Mouse (Mus musculus): Measurements from ENCODE around the gene Trpm8. TPM values are rescaled to one million over a fixed set of nuclear protein-coding genes. Genes with fewer than 3 reads are reported as not detected.

Trpm8 gene
- under 1 TPM; 0.61 to 0.68 TPM for total RNA-seq (2021)
- long read RNA-seq, experiment 1: 0 reads
- long read RNA-seq, experiment 2: 0 reads

GRCm38 (mm10) chr1:88277098-88277817 lies at the start of gene Trpm8, which contains the start of gene Hjurp:
Trpm8 (plus strand) TSS chr1:88277661.
Hjurp (minus strand) TSS chr1:88277633.
- intact Hi-C loops (cut with DNase I): no loop called here
- DNase-seq (ENCODE audit: low spot score in 2 of 2): peak; percentile 100

- DNase-seq (ENCODE audit: low spot score in 2 of 2): no peak
- intact Hi-C loops (cut with DNase I): no loop called here
Measured at GRCm38 (mm10) chr1:88228121-88228520, 49.3 kb upstream of the Trpm8 start.

DNA sequence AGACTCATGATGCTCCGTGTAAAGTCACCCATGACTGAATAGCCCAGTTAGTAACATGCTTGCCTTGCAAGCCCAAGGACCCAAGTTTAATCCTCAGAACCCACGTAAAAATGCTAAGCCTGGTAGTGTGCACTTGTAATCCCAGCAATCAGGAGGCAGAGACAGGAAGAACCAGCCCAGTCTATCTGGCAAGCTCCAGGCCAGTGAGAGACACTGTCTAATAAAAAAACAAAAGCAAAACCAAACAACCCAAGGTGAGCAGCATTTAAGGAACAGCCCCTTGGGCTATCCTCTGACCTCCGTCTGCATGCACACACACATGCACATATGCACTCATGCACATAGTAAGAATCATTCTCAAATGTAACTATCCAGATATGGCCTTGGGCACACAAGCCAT lies 47.9 kb upstream of the Trpm8 start:
- intact Hi-C loops (cut with DNase I): no loop called here
- DNase-seq (ENCODE audit: low spot score in 2 of 2): no peak

DNA sequence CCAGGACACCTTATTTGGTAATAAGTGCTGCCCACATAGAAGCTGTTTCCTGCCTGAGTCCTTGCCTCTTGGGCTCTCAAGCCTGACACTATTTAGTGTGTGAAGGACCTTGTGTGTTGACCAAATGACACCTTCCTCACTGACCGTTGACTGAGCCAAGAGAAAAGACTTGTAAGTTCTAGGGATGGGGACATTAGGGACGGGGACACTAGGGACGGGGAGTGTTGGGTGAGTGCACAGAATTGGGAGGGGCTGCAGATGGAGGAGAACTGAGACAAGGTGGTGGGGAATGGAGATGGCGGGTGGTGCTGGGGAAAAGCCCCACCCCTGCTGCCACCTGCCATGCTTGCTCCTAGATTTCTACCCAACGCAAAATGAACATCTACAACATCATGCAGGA lies 47.5 kb upstream of the Trpm8 start:
- DNase-seq (ENCODE audit: low spot score in 2 of 2): no peak
- intact Hi-C loops (cut with DNase I): no loop called here

- intact Hi-C loops (cut with DNase I): no loop called here
Measured at GRCm38 (mm10) chr1:88230421-88230820, 47.0 kb upstream of the Trpm8 start.

GRCm38 (mm10) chr1:88230981-88231802 lies 46.3 kb upstream of the Trpm8 start:
- DNase-seq (ENCODE audit: low spot score in 2 of 2): no peak
- intact Hi-C loops (cut with DNase I): no loop called here

More at GRCm38 (mm10) chr1:88230421-88230820, 47.0 kb upstream of the Trpm8 start:
- DNase-seq (ENCODE audit: low spot score in 2 of 2): no peak

DNA sequence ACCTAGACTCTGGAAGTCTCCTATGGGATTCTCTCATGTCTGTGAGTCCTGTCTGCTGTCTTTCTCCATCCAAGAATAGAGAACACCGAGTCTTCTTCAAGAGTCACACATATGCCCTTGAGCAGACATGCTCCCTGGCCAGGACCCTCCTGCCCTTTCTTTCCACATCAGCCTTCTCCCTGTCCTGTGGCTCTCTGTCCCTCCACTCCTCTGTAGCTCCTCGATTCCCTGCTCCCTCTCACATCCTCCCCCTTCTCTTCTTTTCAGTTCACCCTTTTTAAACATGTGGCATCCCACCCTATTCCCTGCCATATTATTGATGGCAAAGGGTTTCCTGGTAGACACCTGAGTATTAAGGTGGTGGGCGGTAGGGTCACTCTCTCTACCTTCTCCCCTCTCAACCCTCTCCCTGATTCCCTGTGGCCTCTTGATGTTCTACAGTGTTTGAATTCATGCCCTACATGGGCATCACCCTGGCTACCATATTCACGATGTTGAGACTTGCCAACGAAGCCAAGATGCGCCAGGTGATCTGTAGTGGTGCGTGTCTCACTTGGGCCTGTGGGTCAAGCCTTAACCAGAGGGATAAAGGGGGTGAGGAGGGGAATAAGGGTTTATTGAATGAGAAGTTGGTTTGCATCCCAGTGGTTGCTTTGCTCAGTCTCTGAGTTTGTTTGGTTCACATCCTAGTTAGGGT lies 45.5 kb upstream of the Trpm8 start:
- intact Hi-C loops (cut with DNase I): no loop called here
- no peak for DNase-seq (ENCODE audit: low spot score in 2 of 2)

- DNase-seq (ENCODE audit: low spot score in 2 of 2): no peak
- intact Hi-C loops (cut with DNase I): no loop called here
Measured at GRCm38 (mm10) chr1:88232664-88233380, 44.6 kb upstream of the Trpm8 start.

- intact Hi-C loops (cut with DNase I): no loop called here
- no peak for DNase-seq (ENCODE audit: low spot score in 2 of 2)
Measured at GRCm38 (mm10) chr1:88233421-88234247, 43.8 kb upstream of the Trpm8 start.

DNA sequence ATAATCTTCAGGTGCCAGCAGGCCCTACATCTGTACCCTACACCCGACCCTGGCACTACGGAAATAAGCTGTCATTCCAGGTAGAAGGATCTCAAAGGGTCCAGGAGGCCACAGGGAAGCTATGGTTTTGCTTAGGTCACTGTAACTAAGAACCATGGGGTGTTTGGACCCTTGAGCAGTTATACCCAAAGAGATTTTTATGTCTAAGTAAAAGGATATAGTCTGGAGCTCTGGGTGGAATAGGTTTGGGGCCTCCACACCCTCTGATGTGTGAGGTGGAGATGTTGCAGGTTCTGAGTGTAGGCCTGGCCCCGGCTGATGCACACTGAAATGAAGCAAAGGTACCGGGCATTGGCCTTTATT lies 43.2 kb upstream of the Trpm8 start:
- intact Hi-C loops (cut with DNase I): no loop called here
- DNase-seq (ENCODE audit: low spot score in 2 of 2): no peak

DNA sequence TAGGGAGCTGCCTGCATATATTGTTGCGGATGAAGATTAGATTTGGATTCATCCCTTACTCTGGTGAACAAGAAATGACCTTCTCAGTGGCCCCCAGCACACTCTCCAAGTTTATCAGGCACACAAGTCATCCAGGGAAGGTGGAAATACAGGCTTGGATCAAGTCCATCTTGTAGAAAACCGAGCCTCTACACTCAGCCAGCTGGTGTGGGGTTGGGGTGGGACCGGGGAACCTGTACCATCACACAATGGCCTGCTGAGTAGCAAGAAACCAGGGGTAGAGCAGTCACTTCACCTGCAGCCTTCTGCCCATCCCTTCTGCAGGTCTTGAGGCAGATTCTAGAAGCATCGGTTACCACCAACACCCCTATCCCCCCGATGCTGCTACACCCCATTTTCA lies 42.8 kb upstream of the Trpm8 start:
- intact Hi-C loops (cut with DNase I): no loop called here
- DNase-seq (ENCODE audit: low spot score in 2 of 2): no peak

DNA sequence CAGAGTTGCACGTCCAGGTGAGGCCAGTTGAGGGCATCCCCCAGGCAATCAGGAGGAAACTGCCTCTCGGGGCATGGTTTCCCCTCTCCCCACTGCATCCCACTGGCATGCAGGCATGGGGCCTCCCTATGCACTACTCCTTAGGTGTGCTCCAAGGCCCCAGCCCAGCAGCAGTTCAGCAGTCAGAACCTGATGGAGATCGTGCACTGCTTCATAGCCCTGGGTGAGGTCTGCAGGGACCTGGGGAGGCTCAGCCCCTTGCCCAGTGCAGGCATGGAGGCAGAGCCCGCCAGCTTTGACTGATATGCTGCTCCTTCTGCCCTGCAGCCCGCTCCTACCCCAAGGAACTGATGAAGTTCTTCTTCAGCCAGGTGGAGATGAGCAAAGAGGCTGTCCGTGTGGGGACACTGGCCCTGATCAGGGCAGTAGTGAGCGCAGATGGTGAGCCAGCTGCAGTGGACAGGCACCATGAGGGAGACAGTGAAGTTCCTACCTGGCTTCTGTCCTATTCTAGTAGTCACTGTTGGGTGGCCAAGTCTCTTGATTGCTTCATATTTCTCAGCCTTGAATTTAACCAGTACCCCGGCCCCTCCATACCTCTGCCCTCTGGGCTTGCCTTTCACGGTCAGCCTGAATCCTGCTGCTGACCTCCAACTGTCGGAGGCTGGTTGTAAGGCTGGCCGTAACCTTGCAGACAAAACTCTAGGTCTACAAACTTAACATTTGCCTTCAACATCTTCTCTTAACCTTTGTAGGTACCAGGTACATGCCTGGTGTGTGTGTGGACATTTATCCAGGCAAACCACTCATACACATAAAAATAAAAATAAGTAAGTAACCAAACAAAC lies 42.2 kb upstream of the Trpm8 start:
- intact Hi-C loops (cut with DNase I): no loop called here
- no peak for DNase-seq (ENCODE audit: low spot score in 2 of 2)

GRCm38 (mm10) chr1:88235894-88236415 lies 41.5 kb upstream of the Trpm8 start:
- no peak for DNase-seq (ENCODE audit: low spot score in 2 of 2)
- intact Hi-C loops (cut with DNase I): no loop called here

DNA sequence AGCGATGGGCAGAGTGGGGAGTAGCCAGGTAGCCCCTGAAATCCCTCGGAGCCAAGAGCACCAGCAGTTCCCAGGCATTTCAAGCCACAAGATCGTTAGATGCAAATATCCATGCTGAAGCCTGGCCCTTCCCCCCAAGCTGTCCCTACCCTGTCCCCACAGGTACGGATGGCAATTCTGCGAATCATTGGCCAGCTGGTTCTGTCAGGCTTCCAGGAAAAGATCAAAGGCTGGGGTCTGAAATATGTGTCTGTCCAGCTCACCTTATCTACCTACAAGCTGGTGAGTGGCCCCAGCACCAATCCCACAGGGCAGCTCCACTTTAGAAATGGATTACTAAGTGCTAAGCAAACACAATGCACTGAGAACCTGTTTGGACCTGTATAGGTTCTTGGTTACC lies 40.1 kb upstream of the Trpm8 start:
- DNase-seq (ENCODE audit: low spot score in 2 of 2): no peak
- intact Hi-C loops (cut with DNase I): no loop called here

DNA sequence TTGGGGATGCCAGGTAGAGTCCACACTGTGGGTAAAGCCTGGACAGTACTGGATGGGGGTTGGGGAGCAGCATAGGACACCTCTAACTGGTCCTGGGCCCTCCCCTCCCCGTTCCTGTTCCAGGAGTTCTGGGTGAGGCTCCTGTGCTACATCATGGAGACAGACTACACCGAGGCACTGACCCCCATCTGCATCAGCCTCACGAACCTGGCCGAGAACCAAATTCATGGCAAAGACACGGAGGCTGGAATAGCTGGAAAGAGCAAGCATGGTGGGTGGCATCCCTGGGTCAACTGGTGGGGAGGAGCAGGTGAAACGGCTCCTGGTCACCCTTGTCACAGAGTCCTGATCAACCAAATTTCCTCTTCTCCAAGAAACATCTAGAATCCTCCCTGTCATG lies 38.7 kb upstream of the Trpm8 start:
- intact Hi-C loops (cut with DNase I): no loop called here
- DNase-seq (ENCODE audit: low spot score in 2 of 2): no peak

DNA sequence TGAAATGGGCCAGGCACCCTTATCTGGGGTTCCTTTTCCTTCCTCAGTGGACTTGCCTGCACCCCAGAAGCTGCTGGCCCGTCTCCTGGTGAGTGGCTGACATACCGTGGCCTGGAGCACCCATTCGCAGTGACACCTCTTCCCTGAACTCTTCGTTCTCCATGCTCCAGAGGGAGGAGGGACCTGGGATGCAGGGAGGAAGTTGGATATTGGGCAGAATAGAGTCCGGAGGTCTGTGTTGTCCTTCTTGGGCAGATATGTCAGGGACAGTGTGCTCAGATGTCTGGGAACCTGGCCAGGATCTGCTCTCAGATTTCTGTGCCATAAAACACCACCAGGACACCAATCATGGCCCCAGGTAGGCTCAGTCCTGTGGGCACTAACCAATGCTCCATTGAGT lies 37.4 kb upstream of the Trpm8 start:
- DNase-seq (ENCODE audit: low spot score in 2 of 2): no peak
- intact Hi-C loops (cut with DNase I): no loop called here

- intact Hi-C loops (cut with DNase I): no loop called here
- DNase-seq (ENCODE audit: low spot score in 2 of 2): no peak
Measured at GRCm38 (mm10) chr1:88240579-88240978, 36.9 kb upstream of the Trpm8 start.

- DNase-seq (ENCODE audit: low spot score in 2 of 2): no peak
- intact Hi-C loops (cut with DNase I): no loop called here
Measured at GRCm38 (mm10) chr1:88243861-88244260, 33.6 kb upstream of the Trpm8 start.

Data from left cerebral cortex, postnatal 14 days (tissue).